Comparison of ENCODE assay signal across 21 mouse cellular contexts in the genomic region with DNA sequence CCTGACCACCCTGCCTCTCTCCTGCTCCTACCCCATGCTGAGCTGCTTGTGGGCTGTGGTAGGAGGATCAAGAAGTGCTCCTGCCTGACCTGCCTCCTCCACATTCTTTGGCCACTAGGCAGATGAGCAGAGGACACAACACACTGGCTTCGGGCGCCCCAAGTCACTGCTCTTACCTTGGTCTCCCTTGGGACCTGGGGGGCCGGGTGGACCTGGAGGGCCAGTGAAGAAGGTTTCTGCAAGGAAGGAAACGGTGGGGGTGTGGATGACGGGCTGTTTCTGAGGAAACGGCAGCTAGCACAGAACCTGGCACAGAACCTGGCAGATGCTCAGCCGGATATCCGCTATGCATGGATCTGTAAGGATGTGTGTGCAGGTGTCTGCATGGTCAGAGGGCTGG. TPM values are rescaled to one million over a fixed set of nuclear protein-coding genes. Genes with fewer than 3 reads are reported as not detected.
"Had no signal": no experiment of that assay in that cellular context is flagged by ENCODE, and none has a peak within 500 bp of the region (broad histone marks: within the 10 kb centered on the region; RNA-seq: fewer than 3 reads in every experiment).

No protein-coding gene starts in this region.

- H3K27me3 ChIP-seq: liver, embryonic 15.5 days; lung, embryonic 15.5 days; midbrain, embryonic 12.5 days; midbrain, embryonic 15.5 days; neural tube, embryonic 12.5 days; neural tube, embryonic 15.5 days had no signal

- H3K36me3 ChIP-seq: liver, embryonic 15.5 days; midbrain, embryonic 12.5 days; midbrain, embryonic 15.5 days; neural tube, embryonic 12.5 days; neural tube, embryonic 15.5 days had no signal

- DNase-seq: kidney, adult 18-20 months; kidney, postnatal 14 days; layer of hippocampus, adult 9-11 months; lung, adult 18-20 months; lung, postnatal 10 days; lung, postnatal 36 days; right cerebral cortex, adult 18-20 months; right cerebral cortex, postnatal 14 days; right cerebral cortex, postnatal 4 days; thymus, adult 18-20 months; thymus, postnatal 36 days had no signal

- H3K9me3 ChIP-seq: liver, embryonic 15.5 days; lung, embryonic 15.5 days; midbrain, embryonic 12.5 days; midbrain, embryonic 15.5 days; neural tube, embryonic 12.5 days; neural tube, embryonic 15.5 days had no signal

- ATAC-seq: inflammation-experienced regulatory T-cells, adult 6 months; intestine, embryonic 16.5 days had no signal

- H3K27ac ChIP-seq: layer of hippocampus, adult 2 months; liver, embryonic 15.5 days; lung, embryonic 15.5 days; midbrain, embryonic 12.5 days; midbrain, embryonic 15.5 days; neural tube, embryonic 12.5 days; neural tube, embryonic 15.5 days; stomach, postnatal 0 days had no signal

- H3K4me1 ChIP-seq: liver, embryonic 15.5 days; lung, embryonic 15.5 days; midbrain, embryonic 15.5 days; neural tube, embryonic 12.5 days; neural tube, embryonic 15.5 days had no signal

- H3K4me3 ChIP-seq: layer of hippocampus, adult 2 months; liver, embryonic 15.5 days; lung, embryonic 15.5 days; midbrain, embryonic 12.5 days; midbrain, embryonic 15.5 days; neural tube, embryonic 12.5 days; neural tube, embryonic 15.5 days had no signal

RNA-seq across cellular contexts. Expression of gene Col17a1, which starts 38.7 kb away (rescaled TPM):
- total RNA-seq: layer of hippocampus, adult 2 months had no signal
- polyA plus RNA-seq: inflammation-experienced regulatory T-cells, adult 6 months had no signal
